Mouse (Mus musculus): ENCODE results near the gene Ccdc92b.

- TF ChIP-seq FLI1 (IDR thresholded peaks at IDR 0.05; ENCODE audit: low read length) (no peak), GATA1 (IDR thresholded peaks at IDR 0.05; ENCODE audit: borderline replicate concordance, low read length) (no peak)
Measured at GRCm38 (mm10) chr11:74666284-74666652, 46.9 kb downstream of the Ccdc92b start.
